Mouse (Mus musculus) midbrain, embryonic 13.5 days (tissue): Measurements from ENCODE around the gene Pip5k1a. TPM values are rescaled to one million over a fixed set of nuclear protein-coding genes. Genes with fewer than 3 reads are reported as not detected.

ENCODE experiments used
- ATAC-seq: fragments of 200-750 bp; cut with Nextera tagmentation; 2 replicates; pipeline ENCODE4 v1.8.0; 2017; ENCODE audit warnings: mild to moderate bottlenecking, moderate TSS enrichment, moderate library complexity
- H3K27ac ChIP-seq: fragments of 300-500 bp; sonication (generic); 2 replicates; pipeline ENCODE4 v1.5.1; 2015; ENCODE audit warnings: inconsistent platforms, mild to moderate bottlenecking, moderate library complexity
- H3K27me3 ChIP-seq: fragments of 300-500 bp; sonication (generic); 2 replicates; pipeline ENCODE4 v1.6.1; 2015; ENCODE audit warnings: mild to moderate bottlenecking, inconsistent platforms
- H3K36me3 ChIP-seq: fragments of 300-500 bp; sonication (generic); 2 replicates; pipeline ENCODE4 v1.6.1; 2015; ENCODE audit warnings: mild to moderate bottlenecking, inconsistent platforms
- H3K4me1 ChIP-seq: fragments of 300-500 bp; sonication (generic); replicated peaks from 2 replicates; pipeline ENCODE4 v1.6.1; 2015; ENCODE audit warnings: inconsistent platforms
- H3K4me2 ChIP-seq: fragments of 300-500 bp; sonication (generic); replicated peaks from 2 replicates; pipeline ENCODE4 v1.6.1; 2015; ENCODE audit warnings: moderate library complexity, mild to moderate bottlenecking, inconsistent platforms
- H3K4me3 ChIP-seq: fragments of 300-500 bp; sonication (generic); replicated peaks from 2 replicates; pipeline ENCODE4 v1.5.1; 2015; ENCODE audit warnings: mild to moderate bottlenecking, inconsistent platforms
- H3K9ac ChIP-seq: fragments of 300-500 bp; sonication (generic); replicated peaks from 2 replicates; pipeline ENCODE4 v1.6.1; 2015; ENCODE audit warnings: mild to moderate bottlenecking, inconsistent platforms
- H3K9me3 ChIP-seq: fragments of 300-500 bp; sonication (generic); 2 replicates; pipeline ENCODE4 v1.6.1; 2016; ENCODE audit warnings: mild to moderate bottlenecking, inconsistent platforms
- WGBS: fragments of 180-500 bp; shearing (Covaris S2); methylation state at CpG from one replicate; pipeline ENCODE4 v1.1.7; 2015; 5-methylcytosine and 5-hydroxymethylcytosine counted together
- microRNA-seq: library from miRNA; unstranded; fragments of <30 nt; microRNA quantifications from one replicate; pipeline ENCODE4, GENCODE M21; 2016
- polyA plus RNA-seq: library from polyadenylated mRNA; unstranded; fragments of >200 nt; fragmentation: Nextera tagmentation; extraction: Ambion mirVana; gene quantifications from 2 replicates; pipeline ENCODE4 v1.2.1, GENCODE M21; 2015

The Pip5k1a gene
- polyA plus RNA-seq, 1 experiment from 2014 or later: 20.5 TPM

DNA sequence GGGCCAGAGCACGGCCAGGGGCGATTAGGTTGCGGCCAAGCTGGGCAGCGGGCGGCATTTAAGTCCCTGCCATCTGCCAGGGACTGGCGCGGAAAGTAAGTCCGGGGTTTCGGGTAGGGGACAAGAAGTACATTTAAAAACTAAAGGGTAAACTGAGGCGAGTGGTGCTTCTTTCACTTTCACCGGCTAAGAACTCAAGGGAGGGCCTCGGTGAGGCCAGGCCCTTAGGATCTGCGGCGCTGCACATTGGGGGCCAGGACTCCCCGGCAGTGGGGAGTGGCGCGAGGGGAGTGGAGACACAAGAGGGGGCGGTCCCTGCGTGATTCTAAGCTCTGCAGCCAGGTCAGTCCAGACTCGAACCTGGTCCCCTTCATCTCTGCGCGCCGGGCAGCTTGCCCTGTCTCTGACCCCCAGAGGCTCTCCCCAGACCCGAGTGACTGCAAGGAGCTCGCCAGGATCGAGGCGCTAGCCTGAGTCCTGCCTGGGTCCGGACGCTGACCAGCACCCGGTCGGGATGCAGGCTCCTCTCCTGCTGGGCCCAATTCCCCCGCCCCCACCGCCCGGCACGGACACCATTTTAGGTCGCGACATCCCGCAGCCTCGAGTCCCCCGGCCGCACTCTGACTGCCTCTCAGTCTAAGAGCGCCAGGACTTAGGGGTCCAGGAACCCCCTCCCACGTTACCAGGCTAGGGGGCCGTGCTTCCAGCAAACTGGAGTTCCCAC, 92.1 kb downstream of the Pip5k1a start:
- Histone ChIP-seq H3K27me3 (no peaks in the 10 kb centered on the region), H3K9ac (peak overlapping the region; percentile 89)

DNA sequence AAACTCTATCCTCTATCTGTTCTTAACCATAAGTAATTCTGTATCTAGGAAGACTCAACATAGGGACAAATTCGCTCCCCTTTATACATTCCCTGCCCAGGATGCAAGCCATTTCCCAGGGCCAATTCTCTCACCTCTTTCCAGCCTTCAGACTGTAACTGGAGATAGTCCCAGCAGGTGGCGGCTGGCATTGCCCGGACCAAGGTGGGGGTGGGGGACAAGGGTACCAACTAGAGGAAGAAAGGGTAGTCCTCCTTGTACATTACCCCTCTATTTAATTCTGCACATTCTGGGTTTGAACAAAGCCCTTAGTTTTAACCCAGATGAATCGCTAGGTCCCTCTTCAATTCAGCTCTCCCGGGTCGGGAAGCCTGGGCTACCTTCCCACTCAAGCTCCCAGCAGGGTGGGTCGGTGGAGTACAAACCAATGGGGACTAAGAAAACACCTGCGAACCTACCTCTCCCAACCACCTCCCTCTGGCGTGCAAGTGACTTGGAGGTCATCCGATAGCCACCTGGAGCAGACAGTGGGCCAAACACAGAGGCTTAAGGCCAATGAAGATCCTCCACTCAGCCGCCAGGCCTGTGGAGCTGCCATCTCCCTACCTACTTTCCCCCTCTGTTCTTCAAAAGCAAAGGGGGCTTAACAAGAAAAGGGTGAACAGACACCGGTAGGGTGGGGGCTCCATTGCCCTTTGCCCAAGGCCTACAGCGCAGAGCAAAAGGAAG, 92.9 kb downstream of the Pip5k1a start:
- H3K9ac ChIP-seq: peak overlapping the region; percentile 89
- H3K4me2 ChIP-seq: peak overlapping the region; percentile 98
- H3K27me3 ChIP-seq: no peaks in the 10 kb centered on the region
- peaks cover 34% of the 10 kb centered on the region for H3K36me3 ChIP-seq
- 9% methylated on average over 13 of the region's 13 CpGs for WGBS
- H3K4me3 ChIP-seq: peak overlapping the region; percentile 82
- H3K9me3 ChIP-seq: no peaks in the 10 kb centered on the region
- no peak for ATAC-seq
- peaks cover 28% of the 10 kb centered on the region for H3K4me1 ChIP-seq
- H3K27ac ChIP-seq: peak overlapping the region; percentile 78; the same call in 1 of the 2 replicates

More for the DNA sequence above, 92.1 kb downstream of the Pip5k1a start:
- H3K27ac ChIP-seq: peak overlapping the region; percentile 78
- H3K4me3 ChIP-seq: peak overlapping the region; percentile 82
- under 1% methylated on average over 44 of the region's 44 CpGs for WGBS
- no peaks in the 10 kb centered on the region for H3K9me3 ChIP-seq
- peaks cover 28% of the 10 kb centered on the region for H3K4me1 ChIP-seq
- H3K4me2 ChIP-seq: peak overlapping the region; percentile 98
- ATAC-seq: peak; percentile 19
- H3K36me3 ChIP-seq: peaks cover 27% of the 10 kb centered on the region

DNA sequence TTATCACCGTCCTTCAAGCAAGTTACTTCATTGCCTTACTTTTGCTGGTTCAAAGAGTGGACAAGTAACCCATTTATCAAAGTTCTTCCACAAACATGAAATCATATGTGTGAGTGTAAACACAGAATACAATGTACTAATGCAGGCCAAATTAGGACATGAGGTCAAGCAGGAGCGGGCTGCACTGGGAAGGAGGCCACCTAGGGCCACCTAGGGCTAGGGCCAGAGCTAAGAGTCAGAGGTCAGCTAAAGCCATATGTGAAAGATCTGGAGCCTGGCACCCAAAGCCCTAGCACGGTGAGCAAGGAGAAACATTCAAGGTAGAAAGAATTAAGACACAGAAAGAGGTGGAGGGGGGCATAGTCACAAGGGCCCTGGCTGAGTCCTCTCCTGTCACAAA, 93.7 kb downstream of the Pip5k1a start:
- WGBS: 85% methylated on average over 3 of the region's 3 CpGs
- no peak overlapping the region for H3K9ac ChIP-seq
- ATAC-seq: no peak
- H3K4me3 ChIP-seq: peak overlapping the region; percentile 82
- H3K36me3 ChIP-seq: peaks cover 43% of the 10 kb centered on the region
- peak overlapping the region; percentile 98 for H3K4me2 ChIP-seq
- no peaks in the 10 kb centered on the region for H3K9me3 ChIP-seq
- H3K27me3 ChIP-seq: no peaks in the 10 kb centered on the region
- no peak overlapping the region for H3K27ac ChIP-seq
- peaks cover 28% of the 10 kb centered on the region for H3K4me1 ChIP-seq

DNA sequence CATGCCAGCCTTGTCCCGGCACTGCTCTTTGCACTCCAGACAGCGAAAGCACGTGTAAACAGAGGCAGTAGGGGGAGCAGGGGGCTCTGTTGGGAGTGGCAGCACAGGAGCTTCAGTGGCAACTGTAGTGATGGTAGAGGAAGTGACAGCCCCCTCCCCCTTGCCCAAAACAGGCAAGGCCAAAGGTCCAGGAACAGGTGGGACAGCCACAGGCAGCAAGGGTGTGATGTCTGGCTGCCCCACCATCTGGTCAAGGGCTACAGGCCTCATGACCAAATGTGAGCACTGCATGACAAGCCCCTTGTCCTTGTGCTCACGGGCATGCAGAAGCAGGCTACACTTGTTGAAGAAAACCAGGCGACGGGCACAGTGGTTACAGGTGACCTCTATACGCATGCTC, 96.3 kb downstream of the Pip5k1a start:
- H3K4me2 ChIP-seq: no peak overlapping the region
- ATAC-seq: no peak
- no peaks in the 10 kb centered on the region for H3K9me3 ChIP-seq
- H3K4me3 ChIP-seq: no peak overlapping the region
- peaks cover 66% of the 10 kb centered on the region for H3K36me3 ChIP-seq
- no peak overlapping the region for H3K9ac ChIP-seq
- no peaks in the 10 kb centered on the region for H3K27me3 ChIP-seq
- H3K27ac ChIP-seq: no peak overlapping the region
- 89% methylated on average over 7 of the region's 7 CpGs for WGBS
- H3K4me1 ChIP-seq: peaks cover 29% of the 10 kb centered on the region

Small RNA genes lying within 50 kb of the gene (microRNA-seq; reads per million reads assigned to microRNA genes)
- not detected for gene Mir8099-1

Other genes with a start within 250 kb of the Pip5k1a start
- 375 and 391 TPM in 2 replicates for gene Psmb4, start 220.0 kb downstream of the Pip5k1a start, polyA plus RNA-seq
- 7.7 and 9.0 TPM in 2 replicates for gene Selenbp1, start 173.9 kb downstream of the Pip5k1a start, polyA plus RNA-seq
- 5.0 and 5.2 TPM in 2 replicates for gene Rfx5, start 152.9 kb downstream of the Pip5k1a start, polyA plus RNA-seq
- gene Pi4kb, start 132.2 kb downstream of the Pip5k1a start, polyA plus RNA-seq: 24.7 and 25.3 TPM in 2 replicates
- 26.2 and 28.1 TPM in 2 replicates for gene Zfp687, start 91.5 kb downstream of the Pip5k1a start, polyA plus RNA-seq
- gene Psmd4, start 64.3 kb downstream of the Pip5k1a start, polyA plus RNA-seq: 293 and 295 TPM in 2 replicates
- gene Vps72, start 4.1 kb upstream of the Pip5k1a start, polyA plus RNA-seq: 256 and 262 TPM in 2 replicates
- 1.0 and 1.8 TPM in 2 replicates for gene Tmod4, start 17.5 kb upstream of the Pip5k1a start, polyA plus RNA-seq
- gene Scnm1, start 27.1 kb upstream of the Pip5k1a start, polyA plus RNA-seq: 99.2 and 103 TPM in 2 replicates
- 36.2 and 38.1 TPM in 2 replicates for gene Lysmd1, start 27.2 kb upstream of the Pip5k1a start, polyA plus RNA-seq
- gene Tnfaip8l2, start 35.4 kb upstream of the Pip5k1a start, polyA plus RNA-seq: 2.3 and 2.8 TPM in 2 replicates
- gene Sema6c, start 53.5 kb upstream of the Pip5k1a start, polyA plus RNA-seq: 23.4 and 37.6 TPM in 2 replicates
- 5.5 and 5.7 TPM in 2 replicates for gene Gabpb2, start 111.0 kb upstream of the Pip5k1a start, polyA plus RNA-seq
- 66.8 and 68.4 TPM in 2 replicates for gene Cdc42se1, start 121.8 kb upstream of the Pip5k1a start, polyA plus RNA-seq
- gene Mllt11, start 125.2 kb upstream of the Pip5k1a start, polyA plus RNA-seq: 253 and 276 TPM in 2 replicates
- 0.23 and 0.26 TPM in 2 replicates for gene Gm128, start 134.7 kb upstream of the Pip5k1a start, polyA plus RNA-seq
- gene Bnipl, start 144.3 kb upstream of the Pip5k1a start, polyA plus RNA-seq: 0.17 TPM in 1 of 2 replicates, not detected in the other
- 47.5 and 50.5 TPM in 2 replicates for gene Mindy1, start 174.4 kb upstream of the Pip5k1a start, polyA plus RNA-seq
- 46.4 and 50.1 TPM in 2 replicates for gene Prune1, start 175.1 kb upstream of the Pip5k1a start, polyA plus RNA-seq
- 0.58 and 0.63 TPM in 2 replicates for gene Anxa9, start 200.2 kb upstream of the Pip5k1a start, polyA plus RNA-seq
- 91.3 and 93.8 TPM in 2 replicates for gene Cers2, start 207.9 kb upstream of the Pip5k1a start, polyA plus RNA-seq